Mouse (Mus musculus): ENCODE results near the gene Cela3a. TPM values are rescaled to one million over a fixed set of nuclear protein-coding genes. Genes with fewer than 3 reads are reported as not detected.

The Cela3a gene
- total RNA-seq, 2 experiments from 2014 or later, result not detected

DNA sequence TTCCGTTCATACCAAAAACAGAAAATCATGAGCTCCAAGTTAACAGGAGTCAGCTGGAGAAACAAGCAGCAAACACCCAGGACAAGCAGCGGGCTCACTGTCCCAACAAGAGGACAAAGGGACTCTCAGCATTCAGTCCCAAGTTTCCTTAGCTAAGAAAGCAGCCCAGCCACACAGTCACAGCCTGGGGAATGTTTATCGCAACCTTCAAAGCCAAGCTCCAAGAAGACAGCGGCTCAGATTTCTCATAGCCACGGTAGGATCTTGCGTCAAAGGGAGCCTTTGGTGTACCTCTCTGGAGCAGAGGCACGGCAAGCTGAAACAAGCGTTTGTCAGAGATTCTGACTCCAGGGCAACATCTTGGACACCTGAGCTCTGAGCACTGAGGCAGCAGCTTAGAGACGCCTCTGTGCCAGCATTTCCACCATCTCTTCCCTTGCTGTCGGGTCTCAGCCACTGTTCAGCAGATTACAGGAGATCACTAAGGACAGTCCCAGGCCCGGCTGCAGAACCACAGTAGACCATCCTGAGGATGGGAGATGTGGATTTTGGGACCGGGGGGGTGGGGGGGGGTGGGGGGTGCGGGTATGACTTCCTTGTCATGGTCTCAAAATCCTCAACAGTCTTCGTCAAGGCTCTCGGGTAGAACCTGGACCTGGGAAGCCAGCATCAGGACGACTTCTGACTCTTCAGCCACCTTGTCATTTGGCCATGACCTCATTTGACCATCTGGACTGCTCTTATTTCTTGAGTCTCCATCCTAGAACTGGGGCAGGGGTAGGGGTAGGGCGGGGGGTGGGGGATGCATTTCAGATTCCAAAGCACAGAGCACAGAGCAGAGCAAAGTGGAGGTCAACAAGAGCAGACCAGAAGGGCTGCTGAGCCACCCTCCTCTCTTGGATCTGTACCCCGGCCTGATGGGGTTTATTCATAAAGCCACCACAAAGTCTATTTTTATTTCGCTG, 34.0 kb downstream of the Cela3a start:
- intact Hi-C loops (cut with DNase I), result loop anchor here (5.0 kb wide), 1 partner anchor 63 kb away; no protein-coding TSS in a partner anchor
- DNase-seq, result peak in 1 of 2 experiments; percentile 31

DNA sequence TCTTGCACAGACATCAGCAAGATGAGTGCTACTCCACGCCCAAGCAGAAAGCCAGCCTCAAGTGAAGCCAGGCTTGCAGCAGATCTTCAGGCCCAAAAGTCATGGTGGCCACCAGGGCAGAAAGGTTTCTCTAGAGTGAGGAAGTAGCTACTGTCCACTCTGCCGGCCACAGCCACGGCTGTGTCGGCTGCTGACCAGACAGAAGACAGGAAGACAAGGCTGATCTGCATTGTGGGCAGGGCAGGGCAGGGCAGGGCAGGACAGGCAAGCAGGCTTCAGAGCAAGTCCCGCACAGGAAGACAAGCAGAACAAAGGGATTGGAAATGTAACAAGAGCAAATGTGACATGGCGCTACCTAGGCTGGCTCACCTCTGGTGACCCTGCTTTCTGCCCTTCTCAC, 35.9 kb downstream of the Cela3a start:
- intact Hi-C loops (cut with DNase I), result loop anchor here (5.0 kb wide), 1 partner anchor 46 kb away; no protein-coding TSS in a partner anchor
- no peak for DNase-seq

GRCm38 (mm10) chr4:137371596-137372523, 37.7 kb downstream of the Cela3a start:
- DNase-seq, result no peak

DNA sequence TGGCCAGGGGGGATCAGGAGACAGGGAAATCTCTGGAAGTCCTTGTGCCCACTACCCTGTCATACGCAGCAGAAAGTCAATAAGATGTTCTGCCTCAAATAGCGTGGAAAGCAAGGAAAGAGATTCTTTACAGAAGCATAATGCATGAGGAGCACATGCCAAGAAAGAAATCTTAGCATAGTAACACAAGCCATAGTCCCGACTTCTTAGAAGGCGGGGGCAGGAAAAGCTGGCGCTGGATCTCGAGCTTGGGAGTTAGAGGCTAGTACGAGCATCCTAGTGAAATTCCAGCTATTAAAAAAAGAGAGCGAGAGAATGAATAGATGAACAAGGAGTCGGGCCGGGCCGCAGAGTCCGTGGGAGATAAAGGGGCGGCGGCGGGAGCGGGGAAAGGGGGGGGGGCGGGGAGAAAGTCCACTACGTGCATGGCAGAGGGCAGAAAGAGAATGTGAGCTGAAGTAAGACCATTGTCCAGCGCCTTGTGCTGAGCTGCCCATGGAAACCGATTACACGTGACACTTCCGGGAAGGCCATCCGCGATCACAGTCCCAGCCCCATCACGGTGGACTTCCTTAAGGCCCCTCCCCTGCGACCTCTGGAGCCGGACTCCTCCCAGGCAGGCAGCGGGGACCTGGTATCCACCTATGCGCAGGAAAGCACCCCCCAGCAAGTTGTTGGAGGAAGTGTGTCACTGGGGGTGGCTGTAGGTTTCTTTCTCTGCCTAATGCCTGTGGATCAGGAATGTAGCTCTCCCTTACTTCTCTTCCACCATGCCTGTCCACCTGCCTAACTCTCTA, 39.4 kb downstream of the Cela3a start:
- intact Hi-C loops (cut with DNase I), result loop anchor here (5.0 kb wide), 1 partner anchor 43 kb away; no protein-coding TSS in a partner anchor
- DNase-seq, result peak; percentile 31 to 42

More at GRCm38 (mm10) chr4:137371596-137372523, 37.7 kb downstream of the Cela3a start:
- intact Hi-C loops (cut with DNase I), result loop anchor here (5.0 kb wide), 1 partner anchor 45 kb away; no protein-coding TSS in a partner anchor

DNA sequence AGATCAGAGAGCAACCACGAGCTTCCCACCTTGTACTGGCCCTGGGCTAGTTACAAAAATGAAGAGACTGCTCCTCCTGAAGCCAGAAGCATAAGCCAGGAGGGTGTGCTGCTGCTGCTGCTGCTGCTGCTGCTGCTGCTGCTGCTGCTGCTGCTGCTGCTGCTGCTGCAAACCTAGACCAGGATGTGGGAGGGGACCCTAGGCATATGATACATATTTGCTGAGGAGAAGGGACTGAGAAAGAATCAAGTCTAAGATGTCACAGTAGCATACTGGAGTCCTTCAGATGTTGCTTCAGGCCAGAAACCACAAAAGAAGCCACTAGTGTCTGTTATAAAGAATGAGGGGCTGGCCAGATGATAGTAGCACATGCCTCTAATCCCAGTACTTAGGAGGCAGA, 41.4 kb downstream of the Cela3a start:
- no peak for DNase-seq
- intact Hi-C loops (cut with DNase I), result no loop called here

DNA sequence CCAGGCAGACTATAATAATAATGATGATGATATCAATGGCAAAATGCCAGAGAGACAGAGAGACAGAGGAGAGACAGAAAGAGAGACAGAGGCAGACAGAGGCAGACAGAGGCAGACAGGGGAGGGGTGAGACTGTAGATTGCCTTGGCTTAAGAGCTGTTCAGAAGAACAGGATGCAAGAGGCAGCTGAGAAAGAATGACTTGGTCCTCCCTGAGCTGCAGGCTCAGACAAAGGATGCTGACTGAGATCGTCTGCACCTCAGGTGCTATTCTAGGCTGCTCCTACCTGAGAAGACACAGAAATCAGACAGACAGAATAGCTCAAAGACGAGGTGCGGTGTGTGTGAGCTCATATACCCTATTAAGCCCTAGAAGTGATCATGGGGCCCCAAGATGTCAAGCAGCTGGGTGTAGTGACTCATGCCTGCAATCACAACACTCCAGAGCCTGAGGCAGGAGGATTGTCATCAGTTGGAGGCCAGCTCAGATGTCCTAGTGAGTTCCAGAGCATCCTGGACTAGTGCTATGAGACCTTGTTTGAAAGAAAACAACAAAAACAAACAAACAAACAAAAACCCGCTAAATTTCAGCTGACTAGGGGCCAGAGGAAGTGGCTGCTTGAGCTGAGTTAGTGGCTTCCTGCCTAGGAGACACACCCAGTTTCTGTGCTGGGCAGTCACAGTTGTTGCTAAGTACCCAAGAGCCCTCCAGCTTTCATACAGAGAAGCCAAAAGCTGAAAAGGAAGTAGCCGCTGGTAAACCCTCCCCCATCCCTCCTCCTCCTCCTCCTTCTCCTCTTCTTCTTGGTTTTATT, 42.1 kb downstream of the Cela3a start:
- DNase-seq, result no peak

GRCm38 (mm10) chr4:137366097-137366496, 43.5 kb downstream of the Cela3a start:
- intact Hi-C loops (cut with DNase I), result no loop called here
- DNase-seq, result no peak

More for the DNA sequence above, 42.1 kb downstream of the Cela3a start:
- intact Hi-C loops (cut with DNase I), result no loop called here

- no peak for DNase-seq
These were observed 44.1 kb downstream of the Cela3a start for GRCm38 (mm10) chr4:137365356-137366062.

DNA sequence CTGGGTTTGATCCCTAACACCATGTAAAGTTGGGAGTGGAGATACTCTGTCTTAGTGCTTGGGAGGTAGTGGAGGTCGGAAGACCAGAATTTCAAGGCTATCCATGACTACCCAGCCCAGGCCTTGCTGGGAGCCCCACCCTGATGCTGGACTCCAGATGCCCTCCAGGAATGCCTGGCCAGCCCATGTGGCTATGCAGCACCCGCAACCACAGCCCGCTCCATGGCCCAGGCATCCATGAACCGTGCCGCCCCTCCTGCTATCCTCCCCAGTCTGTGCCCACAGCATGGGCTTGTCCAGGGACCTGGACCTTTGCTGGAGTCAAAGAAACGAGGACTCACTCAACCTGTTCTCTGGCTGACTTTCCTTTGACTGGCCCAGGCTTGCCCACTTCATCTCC, 44.8 kb downstream of the Cela3a start:
- intact Hi-C loops (cut with DNase I), result no loop called here
- no peak for DNase-seq

More at GRCm38 (mm10) chr4:137365356-137366062, 44.1 kb downstream of the Cela3a start:
- intact Hi-C loops (cut with DNase I), result no loop called here

- DNase-seq, result no peak
- intact Hi-C loops (cut with DNase I), result no loop called here
These were observed 48.6 kb downstream of the Cela3a start for GRCm38 (mm10) chr4:137360996-137361395.

DNA sequence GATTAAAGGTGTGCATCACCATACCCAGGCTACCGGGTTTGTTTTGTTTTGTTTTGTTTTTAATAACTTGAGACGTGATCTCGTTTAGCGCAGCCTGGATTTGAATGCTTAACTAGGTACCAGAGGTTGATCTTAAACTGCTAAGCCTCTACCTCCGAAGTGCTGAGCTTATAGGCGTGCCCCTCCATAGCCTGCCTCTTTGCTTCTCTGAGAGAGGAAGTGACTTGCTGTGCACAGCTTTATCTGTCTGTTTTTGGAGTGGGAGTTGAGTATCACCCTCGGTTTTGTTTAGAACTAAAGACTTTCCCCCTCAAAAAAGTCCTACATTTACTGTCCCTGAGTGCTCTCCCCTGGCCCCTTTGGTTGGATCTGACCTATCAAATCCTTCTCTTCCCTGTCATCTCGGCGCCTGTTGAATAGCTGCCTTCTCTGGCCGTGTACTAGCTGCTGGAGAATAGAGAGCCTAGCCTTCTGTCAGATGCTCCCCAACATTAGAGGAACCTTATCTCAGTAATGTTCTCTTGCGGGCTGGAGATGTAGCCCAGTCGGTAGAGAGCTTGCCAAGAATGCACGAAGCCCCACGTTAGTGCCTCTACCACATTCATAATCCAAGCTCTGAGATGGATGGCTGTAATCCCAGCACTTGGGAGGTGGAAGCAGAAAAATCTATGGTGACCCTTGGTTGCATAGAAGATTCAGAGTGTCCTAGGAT, 51.1 kb downstream of the Cela3a start:
- intact Hi-C loops (cut with DNase I), result no loop called here
- DNase-seq, result no peak

DNA sequence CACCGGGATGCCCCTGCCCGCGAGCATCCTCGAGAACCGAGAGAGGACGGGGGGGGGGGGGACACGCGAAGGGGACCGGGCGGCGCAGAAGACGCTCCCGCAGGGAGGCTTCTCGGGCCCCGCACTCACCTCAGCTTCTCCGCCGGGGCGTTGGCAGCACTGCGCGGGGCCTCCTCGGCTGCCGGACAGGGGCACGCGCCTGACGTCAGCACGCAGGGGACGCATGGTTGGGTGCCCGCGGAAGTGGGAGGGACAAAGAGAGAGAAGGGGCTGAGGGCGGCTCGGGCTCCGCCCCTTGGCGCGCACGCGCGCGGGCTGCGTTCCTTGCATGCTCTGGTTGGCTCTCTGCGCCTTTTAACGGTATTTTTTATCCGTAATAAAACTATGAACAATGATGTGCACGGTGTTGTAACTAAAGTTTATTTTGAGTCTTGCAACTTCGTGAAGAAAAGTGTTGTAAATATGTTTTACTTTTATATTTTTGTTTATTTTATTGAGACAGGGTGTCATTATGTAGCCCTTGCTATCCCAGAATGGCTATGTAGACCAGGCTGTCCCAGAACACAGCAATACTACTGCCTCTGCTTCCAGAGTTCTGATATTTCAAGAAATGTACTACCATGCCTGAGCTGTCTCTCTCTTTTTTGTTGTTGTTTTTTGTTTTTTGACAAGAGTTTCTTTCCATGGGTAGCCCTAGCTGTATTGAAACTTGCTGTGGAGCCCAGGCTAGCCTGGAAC, 51.9 kb downstream of the Cela3a start, which contains the start of gene Cdc42:
Gene Cdc42, minus strand, starts transcription at position 204 of the 738 bp plus-strand sequence.
- DNase-seq, result peak; percentile 98 to 99
- intact Hi-C loops (cut with DNase I), result no loop called here

- peak; percentile 56 to 75 for DNase-seq
- intact Hi-C loops (cut with DNase I), result no loop called here
These were observed 52.7 kb downstream of the Cela3a start for GRCm38 (mm10) chr4:137356674-137357510.
